Mouse (Mus musculus): ENCODE results near the gene Riox1.

DNA sequence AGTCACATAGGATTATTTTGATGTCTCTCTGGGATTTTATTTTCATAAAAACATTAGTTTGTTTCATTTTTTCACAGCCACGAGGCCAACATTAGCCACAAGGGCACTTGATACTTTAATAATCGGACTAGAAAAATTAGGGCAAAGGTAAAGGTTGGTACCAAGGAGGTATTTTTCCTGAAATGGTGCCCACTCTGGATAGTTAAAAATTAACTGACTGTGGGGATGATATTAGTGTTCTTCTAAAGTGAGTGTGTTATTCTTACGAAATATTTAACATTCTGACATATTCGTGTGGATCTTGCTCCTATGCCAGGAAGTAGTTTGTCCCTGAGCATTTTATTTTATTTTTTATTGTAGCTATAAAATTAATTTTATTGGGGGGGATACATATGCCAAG lies 31.2 kb downstream of the Riox1 start:
- no peak for TF ChIP-seq EP300 (IDR thresholded peaks at IDR 0.05; ENCODE audit: insufficient read depth, low read depth, low read length)
- no peak for TF ChIP-seq CTCF (IDR thresholded peaks at IDR 0.05; ENCODE audit: low read depth, low read length)
- TF ChIP-seq POLR2A (IDR thresholded peaks at IDR 0.05; ENCODE audit: insufficient read depth, low read length): no peak
